Mouse (Mus musculus) kidney, embryonic 14.5 days (tissue): ENCODE data around the gene Sirt2. TPM values are rescaled to one million over a fixed set of nuclear protein-coding genes. Genes with fewer than 3 reads are reported as not detected.

ENCODE experiments used
- ATAC-seq: fragments of 200-750 bp; cut with Nextera tagmentation; 2 replicates; pipeline ENCODE4 v1.8.0; 2017; ENCODE audit warnings: moderate number of reproducible peaks, mild to moderate bottlenecking, moderate TSS enrichment, moderate library complexity; ENCODE audit not compliant: low FRiP score, low TSS enrichment
- H3K27ac ChIP-seq: fragments of 300-500 bp; sonication (generic); 2 replicates; pipeline ENCODE4 v1.5.1; 2014; ENCODE audit warnings: low read depth, mild to moderate bottlenecking, low read length, moderate library complexity, mixed read lengths
- H3K27me3 ChIP-seq: fragments of 300-500 bp; sonication (generic); 2 replicates; pipeline ENCODE4 v1.6.1; 2014; ENCODE audit warnings: mild to moderate bottlenecking, low read length; ENCODE audit not compliant: control insufficient read depth, insufficient read depth
- H3K36me3 ChIP-seq: fragments of 300-500 bp; sonication (generic); 2 replicates; pipeline ENCODE4 v1.6.1; 2014; ENCODE audit warnings: low read length, mixed read lengths; ENCODE audit not compliant: control insufficient read depth, insufficient read depth
- H3K4me1 ChIP-seq: fragments of 300-500 bp; sonication (generic); 2 replicates; pipeline ENCODE4 v1.6.1; 2014; ENCODE audit warnings: low read length, mixed read lengths; ENCODE audit not compliant: control insufficient read depth, insufficient read depth
- H3K4me2 ChIP-seq: fragments of 300-500 bp; sonication (generic); replicated peaks from 2 replicates; pipeline ENCODE4 v1.6.1; 2014; ENCODE audit warnings: low read depth, mild to moderate bottlenecking, low read length
- H3K4me3 ChIP-seq: fragments of 300-500 bp; sonication (generic); 2 replicates; pipeline ENCODE4 v1.5.1; 2014; ENCODE audit warnings: mild to moderate bottlenecking, low read length
- H3K9ac ChIP-seq: fragments of 300-500 bp; sonication (generic); 2 replicates; pipeline ENCODE4 v1.6.1; 2014; ENCODE audit warnings: low read depth, mild to moderate bottlenecking, low read length, moderate library complexity
- H3K9me3 ChIP-seq: fragments of 300-500 bp; sonication (generic); 2 replicates; pipeline ENCODE4 v1.6.1; 2016; ENCODE audit warnings: low read length; ENCODE audit not compliant: control insufficient read depth
- WGBS: fragments of 180-500 bp; shearing (Covaris S2); extraction: QIAGEN DNeasy Blood & Tissue Kit; methylation state at CpG from one replicate; pipeline ENCODE4 v1.1.7; 2014; 5-methylcytosine and 5-hydroxymethylcytosine counted together
- polyA plus RNA-seq: library from polyadenylated mRNA; unstranded; fragments of >200 nt; fragmentation: Nextera tagmentation; extraction: Ambion mirVana; gene quantifications from 2 replicates; pipeline ENCODE4 v1.2.1, GENCODE M21; 2014

Sirt2 gene
- polyA plus RNA-seq, 1 experiment from 2014 or later = 56.7 TPM

GRCm38 (mm10) chr7:28836936-28837335 is 70.4 kb downstream of the Sirt2 start:
- WGBS = 87% methylated on average over 5 of the region's 5 CpGs
- Histone ChIP-seq H3K4me1 (no peaks in the 10 kb centered on the region), H3K27ac (no peak overlapping the region), H3K4me2 (no peak overlapping the region), H3K36me3 (peaks cover 2% of the 10 kb centered on the region; the same call in 1 of the 2 replicates), H3K9ac (no peak overlapping the region), H3K27me3 (no peaks in the 10 kb centered on the region), H3K4me3 (no peak overlapping the region), H3K9me3 (no peaks in the 10 kb centered on the region)
- no peak for ATAC-seq

Other genes starting within 250 kb of the Sirt2 start
- not detected in 2 replicates for gene Ifnl3, start 243.9 kb upstream of the Sirt2 start, polyA plus RNA-seq
- not detected in 2 replicates for gene Sycn, start 225.8 kb upstream of the Sirt2 start, polyA plus RNA-seq
- not detected in 2 replicates for gene Nccrp1, start 219.5 kb upstream of the Sirt2 start, polyA plus RNA-seq
- gene Samd4b, start 168.6 kb upstream of the Sirt2 start, polyA plus RNA-seq = 33.3 and 34.9 TPM in 2 replicates
- 48.3 and 60.7 TPM in 2 replicates for gene Pak4, start 168.6 kb upstream of the Sirt2 start, polyA plus RNA-seq
- not detected in 2 replicates for gene Acp7, start 135.4 kb upstream of the Sirt2 start, polyA plus RNA-seq
- gene Fbxo27, start 73.9 kb upstream of the Sirt2 start, polyA plus RNA-seq = 5.0 and 5.5 TPM in 2 replicates
- 7.2 and 8.1 TPM in 2 replicates for gene Fbxo17, start 49.9 kb upstream of the Sirt2 start, polyA plus RNA-seq
- 157 and 170 TPM in 2 replicates for gene Mrps12, start 24.9 kb upstream of the Sirt2 start, polyA plus RNA-seq
- 28.8 and 33.0 TPM in 2 replicates for gene Sars2, start 24.7 kb upstream of the Sirt2 start, polyA plus RNA-seq
- not detected in 2 replicates for gene Ccer2, start 10.6 kb upstream of the Sirt2 start, polyA plus RNA-seq
- 39.2 and 43.9 TPM in 2 replicates for gene Nfkbib, start 777 bp downstream of the Sirt2 start, polyA plus RNA-seq
- gene Rinl, start 22.2 kb downstream of the Sirt2 start, polyA plus RNA-seq = 2.9 and 5.6 TPM in 2 replicates
- 283 and 322 TPM in 2 replicates for gene Hnrnpl, start 41.8 kb downstream of the Sirt2 start, polyA plus RNA-seq
- gene Ech1, start 58.5 kb downstream of the Sirt2 start, polyA plus RNA-seq = 134 and 150 TPM in 2 replicates
- 3.8 and 3.9 TPM in 2 replicates for gene Lgals4, start 67.1 kb downstream of the Sirt2 start, polyA plus RNA-seq
- 1.1 and 4.0 TPM in 2 replicates for gene Lgals7, start 97.1 kb downstream of the Sirt2 start, polyA plus RNA-seq
- 0.51 and 0.64 TPM in 2 replicates for gene Capn12, start 114.7 kb downstream of the Sirt2 start, polyA plus RNA-seq
- 176 and 239 TPM in 2 replicates for gene Actn4, start 195.6 kb downstream of the Sirt2 start, polyA plus RNA-seq
- 458 and 497 TPM in 2 replicates for gene Eif3k, start 215.1 kb downstream of the Sirt2 start, polyA plus RNA-seq
- 9.8 and 12.6 TPM in 2 replicates for gene Map4k1, start 215.3 kb downstream of the Sirt2 start, polyA plus RNA-seq